Mouse (Mus musculus) liver, postnatal 0 days (tissue): ENCODE data around the gene Spry1. TPM values are rescaled to one million over a fixed set of nuclear protein-coding genes. Genes with fewer than 3 reads are reported as not detected.

ENCODE experiments used
- ATAC-seq: fragments of 200-750 bp; cut with Nextera tagmentation; 2 replicates; pipeline ENCODE4 v1.8.0; 2017; ENCODE audit warnings: mild to moderate bottlenecking, moderate library complexity
- DNase-seq: peaks from one replicate; pipeline ENCODE4 v3.0.0-alpha.2; 2016
- H3K27ac ChIP-seq: fragments of 300-500 bp; sonication (generic); 2 replicates; pipeline ENCODE4 v1.5.1; 2014; ENCODE audit warnings: antibody characterized with exemption, moderate library complexity, mild to moderate bottlenecking, low read depth
- H3K27me3 ChIP-seq: fragments of 300-500 bp; sonication (generic); 2 replicates; pipeline ENCODE4 v1.6.1; 2014; ENCODE audit warnings: low read length, control low read depth, mixed read lengths; ENCODE audit not compliant: insufficient read depth
- H3K36me3 ChIP-seq: fragments of 300-500 bp; sonication (generic); replicated peaks from 2 replicates; pipeline ENCODE4 v1.6.1; 2014; ENCODE audit warnings: mild to moderate bottlenecking, control low read depth, low read length, moderate library complexity, mixed read lengths; ENCODE audit not compliant: insufficient read depth
- H3K4me1 ChIP-seq: fragments of 300-500 bp; sonication (generic); 2 replicates; pipeline ENCODE4 v1.6.1; 2014; ENCODE audit warnings: antibody characterized with exemption, mild to moderate bottlenecking, control low read depth; ENCODE audit not compliant: insufficient read depth
- H3K4me2 ChIP-seq: fragments of 300-500 bp; sonication (generic); 2 replicates; pipeline ENCODE4 v1.6.1; 2014; ENCODE audit warnings: low read depth, mild to moderate bottlenecking, low read length, moderate library complexity, mixed read lengths
- H3K4me3 ChIP-seq: fragments of 300-500 bp; sonication (generic); 2 replicates; pipeline ENCODE4 v1.5.1; 2014; ENCODE audit warnings: low read depth, low read length
- H3K9ac ChIP-seq: fragments of 300-500 bp; sonication (generic); replicated peaks from 2 replicates; pipeline ENCODE4 v1.6.1; 2014; ENCODE audit warnings: mild to moderate bottlenecking, moderate library complexity
- H3K9me3 ChIP-seq: fragments of 300-500 bp; sonication (generic); 2 replicates; pipeline ENCODE4 v1.6.1; 2016; ENCODE audit warnings: mild to moderate bottlenecking, control low read depth, low read length, mixed read lengths
- CTCF ChIP-seq: sonication (generic); IDR thresholded peaks from 2 replicates; pipeline ENCODE4 v1.5.1; 2016; ENCODE audit warnings: antibody characterized with exemption, low read depth
- EP300 ChIP-seq: IDR thresholded peaks from 2 replicates; pipeline ENCODE4 v1.6.1; 2016; ENCODE audit warnings: antibody characterized with exemption, low read depth, mild to moderate bottlenecking
- WGBS: fragments of 180-500 bp; shearing (Covaris S2); extraction: QIAGEN DNeasy Blood & Tissue Kit; methylation state at CpG from one replicate; pipeline ENCODE4 v1.1.7; 2014; ENCODE audit not compliant: insufficient replicate concordance; 5-methylcytosine and 5-hydroxymethylcytosine counted together
- polyA plus RNA-seq: library from polyadenylated mRNA; unstranded; fragments of >200 nt; fragmentation: Nextera tagmentation; extraction: Ambion mirVana; gene quantifications from 2 replicates; pipeline ENCODE4 v1.2.1, GENCODE M21; 2015

The Spry1 gene
- polyA plus RNA-seq, 1 experiment from 2014 or later, result 3.7 TPM

DNA sequence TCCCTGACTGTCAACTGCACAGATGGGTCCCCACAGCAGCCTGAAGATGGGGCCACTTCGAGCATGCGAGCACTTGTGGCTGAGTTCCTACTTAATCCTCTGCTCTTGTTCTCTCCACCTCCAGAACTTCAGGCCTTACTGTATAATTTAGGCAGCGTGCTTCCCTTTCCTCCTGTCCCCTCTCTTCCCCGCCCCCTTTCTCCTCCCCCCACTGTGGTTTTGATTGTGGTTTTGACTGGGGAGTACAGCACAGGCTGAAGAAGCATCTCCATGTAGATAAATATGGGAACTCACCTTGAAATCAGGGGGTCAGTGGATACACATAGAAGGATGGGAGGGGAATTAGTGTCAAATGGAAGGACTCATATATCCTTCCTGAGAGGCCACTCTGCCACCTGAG, 53.2 kb downstream of the Spry1 start:
- H3K4me3 ChIP-seq, result no peak overlapping the region
- no peak overlapping the region for H3K27ac ChIP-seq
- TF ChIP-seq EP300 (no peak), CTCF (no peak)
- WGBS, result 30% methylated on average over 4 of the region's 4 CpGs
- H3K4me2 ChIP-seq, result no peak overlapping the region
- no peaks in the 10 kb centered on the region for H3K36me3 ChIP-seq
- DNase-seq, result no peak
- H3K9ac ChIP-seq, result no peak overlapping the region
- H3K27me3 ChIP-seq, result no peaks in the 10 kb centered on the region
- H3K4me1 ChIP-seq, result no peaks in the 10 kb centered on the region; the same call in 1 of the 2 replicates
- no peaks in the 10 kb centered on the region for H3K9me3 ChIP-seq
- no peak for ATAC-seq

- H3K4me1 ChIP-seq, result no peaks in the 10 kb centered on the region; the same call in 1 of the 2 replicates
- no peak overlapping the region for H3K9ac ChIP-seq
- 45% methylated on average over 8 of the region's 8 CpGs for WGBS
- no peaks in the 10 kb centered on the region for H3K27me3 ChIP-seq
- no peak for DNase-seq
- H3K27ac ChIP-seq, result no peak overlapping the region
- no peak for TF ChIP-seq CTCF
- TF ChIP-seq EP300, result no peak
- no peak overlapping the region for H3K4me2 ChIP-seq
- no peak overlapping the region for H3K4me3 ChIP-seq
- H3K36me3 ChIP-seq, result no peaks in the 10 kb centered on the region
- no peak for ATAC-seq
- H3K9me3 ChIP-seq, result no peaks in the 10 kb centered on the region
These were observed 53.8 kb downstream of the Spry1 start for GRCm38 (mm10) chr3:37693552-37693951.

Other genes with a start within 250 kb of the Spry1 start
- gene Spata5, start 220.1 kb upstream of the Spry1 start, polyA plus RNA-seq, result 10.1 and 13.8 TPM in 2 replicates
- 11.2 and 11.4 TPM in 2 replicates for gene Nudt6, start 219.7 kb upstream of the Spry1 start, polyA plus RNA-seq
- 3.0 and 4.1 TPM in 2 replicates for gene Gm5148, start 84.5 kb downstream of the Spry1 start, polyA plus RNA-seq